8 mouse cellular contexts compared by ENCODE assay signal in genomic region chr3:62506488-62507205, GRCm38 (mm10). TPM values are rescaled to one million over a fixed set of nuclear protein-coding genes. Genes with fewer than 3 reads are reported as not detected.
DNase-seq lines count a peak whose midpoint lies in the region; ATAC-seq lines count a peak whose summit lies in the region.

Gene Dhx36, minus strand, starts transcription at chr3:62507004.

- ATAC-seq in hindbrain, embryonic 11.5 days (ENCODE audit: low FRiP score), result peak; percentile 99

- no peaks in the 10 kb centered on the region for H3K27me3 ChIP-seq in hindbrain, embryonic 11.5 days (ENCODE audit: control insufficient read depth, insufficient read depth, low read length)

- no peaks in the 10 kb centered on the region for H3K36me3 ChIP-seq in hindbrain, embryonic 11.5 days (ENCODE audit: control insufficient read depth, insufficient read depth, low read length)

- no peaks in the 10 kb centered on the region for H3K9me3 ChIP-seq in hindbrain, embryonic 11.5 days (ENCODE audit: control insufficient read depth, low read length)

- DNase-seq in Muller cell, postnatal 12 days (ENCODE audit: inconsistent ontology term), result peak; percentile 96
- peak; percentile 95 for DNase-seq in cerebellum, adult 9-11 months
- peak; percentile 96 to 99 for DNase-seq in frontal cortex, adult 2 months (ENCODE audit: extremely low spot score in 1 of 2, low spot score in 1 of 2)
- peak; percentile 99 for DNase-seq in hindbrain, embryonic 11.5 days (ENCODE audit: low spot score)
- peak; percentile 97 to 98 for DNase-seq in layer of hippocampus, postnatal 10 days (ENCODE audit: low spot score in 2 of 2)
- DNase-seq in lung, postnatal 10 days, result peak; percentile 98
- DNase-seq in ovary, postnatal 36 days (ENCODE audit: low spot score), result peak; percentile 94
- peak; percentile 95 for DNase-seq in thymus, postnatal 25 days

- WGBS in hindbrain, embryonic 11.5 days, result 0% methylated on average over 56 of the region's 66 CpGs

- peak within 1 kb of the TSS; percentile 95 for H3K27ac ChIP-seq in hindbrain, embryonic 11.5 days (ENCODE audit: low read depth, low read length)

- peak within 1 kb of the TSS; percentile 97 for H3K9ac ChIP-seq in hindbrain, embryonic 11.5 days (ENCODE audit: low read depth, low read length)

- peak within 1 kb of the TSS; percentile 45 for H3K4me2 ChIP-seq in hindbrain, embryonic 11.5 days (replicated peaks; ENCODE audit: low read depth, low read length)

- no peaks in the 10 kb centered on the region; the same call in 1 of the 2 replicates for H3K4me1 ChIP-seq in hindbrain, embryonic 11.5 days (replicated peaks; ENCODE audit: control insufficient read depth, insufficient read depth, low read length)

- H3K4me3 ChIP-seq in hindbrain, embryonic 11.5 days (ENCODE audit: low read depth, low read length), result peak within 1 kb of the TSS; percentile 83

RNA-seq across cellular contexts. Expression of gene Dhx36, which starts in this region (rescaled TPM):
- polyA plus RNA-seq in frontal cortex, adult 2 months (2012; rRNA removed), result 40.7 and 42.1 TPM in 2 replicates
- 56.4 and 56.8 TPM in 2 replicates for polyA plus RNA-seq in hindbrain, embryonic 11.5 days (2014; fragmentation: Nextera tagmentation; extraction: Ambion mirVana)
- 10 to 100 TPM; 59.7 to 62.4 TPM for total RNA-seq in layer of hippocampus, postnatal 10 days (2021)

Comparison
In these comparisons a context has a peak if more than half of its experiments do, and no peak if none do; other contexts are left out.
1. Peak in every context shown above with its lines: DNase-seq, ATAC-seq, H3K4me3 ChIP-seq and H3K27ac ChIP-seq.